Mouse (Mus musculus) heart, embryonic 12.5 days (tissue): Measurements from ENCODE around the gene Commd1. TPM values are rescaled to one million over a fixed set of nuclear protein-coding genes. Genes with fewer than 3 reads are reported as not detected.

ENCODE experiments used
- ATAC-seq: fragments of 200-750 bp; cut with Nextera tagmentation; 2 replicates; pipeline ENCODE4 v1.8.0; 2017; ENCODE audit warnings: moderate TSS enrichment, moderate library complexity; ENCODE audit not compliant: insufficient number of reproducible peaks, low FRiP score
- H3K27ac ChIP-seq: fragments of 300-500 bp; sonication (generic); 2 replicates; pipeline ENCODE4 v1.5.1; 2016; ENCODE audit warnings: mild to moderate bottlenecking, moderate library complexity; ENCODE audit not compliant: poor library complexity, severe bottlenecking
- H3K27me3 ChIP-seq: fragments of 300-500 bp; sonication (generic); replicated peaks from 2 replicates; pipeline ENCODE4 v1.6.1; 2016; ENCODE audit warnings: mild to moderate bottlenecking, moderate library complexity
- H3K36me3 ChIP-seq: fragments of 300-500 bp; sonication (generic); 2 replicates; pipeline ENCODE4 v1.6.1; 2016; ENCODE audit warnings: mild to moderate bottlenecking, moderate library complexity
- H3K4me1 ChIP-seq: fragments of 300-500 bp; sonication (generic); replicated peaks from 2 replicates; pipeline ENCODE4 v1.6.1; 2016; ENCODE audit warnings: mild to moderate bottlenecking
- H3K4me2 ChIP-seq: fragments of 300-500 bp; sonication (generic); 2 replicates; pipeline ENCODE4 v1.6.1; 2016; ENCODE audit warnings: mild to moderate bottlenecking, moderate library complexity
- H3K4me3 ChIP-seq: fragments of 300-500 bp; sonication (generic); 2 replicates; pipeline ENCODE4 v1.5.1; 2016; ENCODE audit warnings: mild to moderate bottlenecking
- H3K9ac ChIP-seq: fragments of 300-500 bp; sonication (generic); 2 replicates; pipeline ENCODE4 v1.6.1; 2016; ENCODE audit warnings: mild to moderate bottlenecking, moderate library complexity
- H3K9me3 ChIP-seq: fragments of 300-500 bp; sonication (generic); replicated peaks from 2 replicates; pipeline ENCODE4 v1.6.1; 2016; ENCODE audit warnings: mild to moderate bottlenecking, moderate library complexity
- WGBS: fragments of 180-500 bp; shearing (Covaris S2); methylation state at CpG from one replicate; pipeline ENCODE4 v1.1.7; 2016; 5-methylcytosine and 5-hydroxymethylcytosine counted together
- polyA plus RNA-seq: library from polyadenylated mRNA; unstranded; fragments of >200 nt; fragmentation: Nextera tagmentation; extraction: Ambion mirVana; gene quantifications from 2 replicates; pipeline ENCODE4 v1.2.1, GENCODE M21; 2016

Gene Commd1
- polyA plus RNA-seq, 1 experiment from 2014 or later, result 295 TPM

DNA sequence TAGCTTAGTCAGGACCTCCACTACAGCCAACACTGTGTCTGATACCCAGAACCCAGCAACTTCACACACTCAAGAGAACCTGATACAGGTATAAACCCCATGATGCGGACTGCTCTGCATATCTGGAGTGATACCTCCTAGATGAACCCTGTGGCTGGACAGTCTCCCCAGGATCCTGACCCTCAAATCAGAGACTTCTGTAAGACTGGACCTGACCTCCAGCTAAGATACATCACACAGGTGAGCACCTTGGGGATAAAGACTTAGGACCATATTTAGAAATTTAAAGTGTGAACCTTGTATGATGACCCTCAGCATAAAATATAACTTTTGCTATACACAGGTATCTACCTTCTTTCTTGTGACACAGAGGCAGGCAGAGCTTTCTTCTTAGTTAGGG is 11.6 kb downstream of the Commd1 start:
- ATAC-seq, result no peak
- H3K36me3 ChIP-seq, result peaks cover 57% of the 10 kb centered on the region
- H3K4me2 ChIP-seq, result no peak overlapping the region
- H3K4me3 ChIP-seq, result no peak overlapping the region
- peaks cover 3% of the 10 kb centered on the region for H3K4me1 ChIP-seq
- WGBS, result 97% methylated on average over 1 of the region's 1 CpGs
- H3K27me3 ChIP-seq, result no peaks in the 10 kb centered on the region
- H3K27ac ChIP-seq, result no peak overlapping the region
- H3K9me3 ChIP-seq, result peaks cover 52% of the 10 kb centered on the region
- no peak overlapping the region for H3K9ac ChIP-seq

DNA sequence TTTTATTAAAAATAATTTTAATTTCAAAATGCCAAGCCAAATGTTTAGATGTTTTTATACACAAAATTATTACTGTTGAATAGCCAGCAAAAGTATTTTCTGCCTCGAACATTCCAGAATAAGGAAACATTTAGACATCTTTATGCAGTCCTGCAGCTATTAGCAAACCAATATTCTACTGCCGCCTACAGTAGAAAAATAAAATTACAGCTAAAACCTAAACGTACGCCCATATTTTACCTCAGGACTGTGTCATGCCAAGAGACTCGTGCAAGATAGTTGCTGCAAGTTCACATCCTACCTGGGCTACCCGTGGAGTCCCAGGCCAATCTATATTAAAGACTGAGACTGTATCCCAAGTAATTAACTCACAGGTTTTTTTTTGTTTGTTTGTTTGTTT is 12.7 kb downstream of the Commd1 start:
- WGBS, result 55% methylated on average over 6 of the region's 6 CpGs
- Histone ChIP-seq H3K27ac (no peak overlapping the region), H3K9ac (no peak overlapping the region), H3K36me3 (peaks cover 55% of the 10 kb centered on the region), H3K4me3 (no peak overlapping the region), H3K27me3 (no peaks in the 10 kb centered on the region), H3K4me1 (peaks cover 1% of the 10 kb centered on the region; the same call in 1 of the 2 replicates), H3K4me2 (no peak overlapping the region), H3K9me3 (peaks cover 52% of the 10 kb centered on the region)
- ATAC-seq, result no peak

GRCm38 (mm10) chr11:22965503-22965902 is 16.7 kb downstream of the Commd1 start:
- Histone ChIP-seq H3K9ac (no peak overlapping the region), H3K9me3 (peaks cover 26% of the 10 kb centered on the region), H3K4me2 (no peak overlapping the region), H3K27me3 (no peaks in the 10 kb centered on the region), H3K4me3 (no peak overlapping the region), H3K36me3 (peaks cover 23% of the 10 kb centered on the region), H3K4me1 (0 out of 2 replicates have a peak, but pooled peaks cover 2% of the 10 kb centered on the region), H3K27ac (no peak overlapping the region)
- ATAC-seq, result no peak
- 72% methylated on average over 4 of the region's 4 CpGs for WGBS

DNA sequence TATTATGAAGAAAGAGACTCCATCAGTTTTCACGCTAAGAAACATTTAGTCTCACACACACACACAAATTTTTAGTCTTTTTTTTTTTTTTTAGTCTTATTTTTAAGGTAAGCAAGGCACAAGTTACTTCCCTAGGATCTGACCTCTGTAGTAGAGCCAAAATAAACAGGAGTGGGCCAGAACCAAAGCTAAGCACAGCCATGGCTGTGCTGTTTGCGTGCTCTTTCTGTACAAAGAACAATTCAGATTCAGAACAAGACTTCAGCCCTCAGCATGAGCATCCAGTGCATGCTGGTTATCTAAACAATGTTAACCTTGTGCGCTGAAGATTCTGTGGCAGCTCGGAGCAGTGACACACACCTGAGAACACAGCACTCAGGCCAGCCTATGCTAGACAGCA is 17.8 kb downstream of the Commd1 start:
- Histone ChIP-seq H3K27ac (no peak overlapping the region), H3K9ac (no peak overlapping the region), H3K27me3 (no peaks in the 10 kb centered on the region), H3K4me2 (no peak overlapping the region), H3K4me1 (0 out of 2 replicates have a peak, but pooled peaks cover 2% of the 10 kb centered on the region), H3K36me3 (peaks cover 22% of the 10 kb centered on the region), H3K4me3 (no peak overlapping the region), H3K9me3 (peaks cover 22% of the 10 kb centered on the region)
- ATAC-seq, result no peak
- 66% methylated on average over 4 of the region's 4 CpGs for WGBS

DNA sequence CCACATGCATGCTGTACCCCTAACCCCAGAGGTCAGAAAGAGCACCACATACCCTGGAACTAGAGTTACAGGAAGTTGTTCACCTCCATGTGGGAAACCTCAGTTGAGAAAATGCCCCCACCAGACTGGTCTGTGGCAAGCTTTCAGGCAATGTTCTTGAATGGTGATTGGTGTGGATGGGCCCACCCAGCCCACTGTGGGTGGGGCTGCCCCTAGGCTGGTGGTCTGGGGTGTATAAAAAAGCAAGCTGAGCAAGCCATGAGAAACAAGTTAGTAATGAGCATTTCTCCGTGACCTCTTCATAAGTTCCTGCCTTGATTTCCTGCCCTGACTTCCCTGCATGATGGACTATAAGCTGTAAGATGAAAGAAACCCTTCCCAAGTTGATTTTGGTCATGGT is 20.1 kb downstream of the Commd1 start:
- 91% methylated on average over 1 of the region's 1 CpGs for WGBS
- Histone ChIP-seq H3K27me3 (no peaks in the 10 kb centered on the region), H3K4me1 (0 out of 2 replicates have a peak, but pooled peaks cover 2% of the 10 kb centered on the region), H3K27ac (no peak overlapping the region), H3K9me3 (peaks cover 10% of the 10 kb centered on the region), H3K4me2 (no peak overlapping the region), H3K4me3 (no peak overlapping the region), H3K36me3 (peaks cover 10% of the 10 kb centered on the region), H3K9ac (no peak overlapping the region)
- ATAC-seq, result no peak

GRCm38 (mm10) chr11:22957791-22958374 is 24.3 kb downstream of the Commd1 start:
- 87% methylated on average over 4 of the region's 4 CpGs for WGBS
- H3K9ac ChIP-seq, result no peak overlapping the region
- H3K4me3 ChIP-seq, result no peak overlapping the region

GRCm38 (mm10) chr11:22956830-22957229 is 25.4 kb downstream of the Commd1 start:
- peaks cover 15% of the 10 kb centered on the region; the same call in 1 of the 2 replicates for H3K36me3 ChIP-seq
- ATAC-seq, result no peak
- 74% methylated on average over 4 of the region's 4 CpGs for WGBS
- H3K4me3 ChIP-seq, result no peak overlapping the region
- no peak overlapping the region for H3K9ac ChIP-seq
- H3K4me2 ChIP-seq, result no peak overlapping the region
- H3K4me1 ChIP-seq, result no peaks in the 10 kb centered on the region
- H3K9me3 ChIP-seq, result no peaks in the 10 kb centered on the region
- no peak overlapping the region for H3K27ac ChIP-seq
- H3K27me3 ChIP-seq, result no peaks in the 10 kb centered on the region

More at GRCm38 (mm10) chr11:22957791-22958374, 24.3 kb downstream of the Commd1 start:
- Histone ChIP-seq H3K27ac (no peak overlapping the region), H3K27me3 (no peaks in the 10 kb centered on the region), H3K4me2 (no peak overlapping the region), H3K9me3 (no peaks in the 10 kb centered on the region), H3K4me1 (no peaks in the 10 kb centered on the region), H3K36me3 (peaks cover 12% of the 10 kb centered on the region; the same call in 1 of the 2 replicates)
- ATAC-seq, result no peak

DNA sequence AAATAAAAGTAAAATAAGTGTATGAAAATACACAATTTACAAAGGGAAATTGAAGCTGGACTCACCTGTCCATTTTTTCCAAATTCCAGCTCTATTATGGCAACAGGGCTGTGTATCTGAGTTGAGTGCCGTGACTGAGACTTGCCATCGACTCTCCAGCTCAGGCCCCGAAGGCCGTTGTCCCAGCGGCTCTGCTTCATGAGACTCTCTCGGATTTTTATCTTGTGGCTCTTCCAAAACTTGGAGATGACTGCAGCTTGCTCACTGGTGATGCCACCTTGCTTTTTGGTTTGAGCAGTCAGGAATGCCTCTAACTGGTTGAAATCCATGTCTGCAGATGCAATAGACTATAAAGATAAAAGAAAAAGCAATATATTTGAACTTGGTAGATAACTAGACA is 25.8 kb downstream of the Commd1 start:
- H3K27ac ChIP-seq, result no peak overlapping the region
- no peak overlapping the region for H3K9ac ChIP-seq
- peaks cover 15% of the 10 kb centered on the region; the same call in 1 of the 2 replicates for H3K36me3 ChIP-seq
- no peak overlapping the region for H3K4me2 ChIP-seq
- no peaks in the 10 kb centered on the region for H3K4me1 ChIP-seq
- no peaks in the 10 kb centered on the region for H3K9me3 ChIP-seq
- 89% methylated on average over 6 of the region's 6 CpGs for WGBS
- ATAC-seq, result no peak
- no peak overlapping the region for H3K4me3 ChIP-seq
- H3K27me3 ChIP-seq, result no peaks in the 10 kb centered on the region

GRCm38 (mm10) chr11:22952668-22953067 is 29.5 kb downstream of the Commd1 start:
- H3K9ac ChIP-seq, result no peak overlapping the region
- no peaks in the 10 kb centered on the region for H3K9me3 ChIP-seq
- no peaks in the 10 kb centered on the region for H3K27me3 ChIP-seq
- H3K27ac ChIP-seq, result no peak overlapping the region
- no peaks in the 10 kb centered on the region for H3K4me1 ChIP-seq
- H3K36me3 ChIP-seq, result peaks cover 19% of the 10 kb centered on the region
- no peak overlapping the region for H3K4me3 ChIP-seq
- no peak for ATAC-seq
- no peak overlapping the region for H3K4me2 ChIP-seq
- 84% methylated on average over 7 of the region's 7 CpGs for WGBS

DNA sequence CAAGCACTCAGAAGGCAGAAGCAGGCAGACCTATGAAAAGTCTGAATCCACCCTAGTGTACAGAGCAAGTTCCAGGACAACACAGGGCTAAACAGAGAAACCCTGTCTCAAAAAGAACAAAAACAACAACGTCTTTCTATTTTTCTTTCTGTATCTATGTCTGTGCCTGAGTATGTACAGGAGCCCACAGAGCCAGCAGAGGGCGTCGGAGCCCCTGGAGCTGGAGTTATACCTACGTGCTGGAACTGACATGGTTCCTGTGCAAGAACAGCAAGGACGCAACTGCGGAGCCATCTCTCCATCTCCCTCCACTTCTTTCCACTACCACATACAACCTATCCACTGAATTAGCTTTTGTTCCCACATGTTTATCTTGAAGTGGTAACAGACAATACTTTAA is 32.1 kb downstream of the Commd1 start:
- peaks cover 13% of the 10 kb centered on the region for H3K36me3 ChIP-seq
- no peak overlapping the region for H3K9ac ChIP-seq
- no peak overlapping the region for H3K4me3 ChIP-seq
- H3K9me3 ChIP-seq, result no peaks in the 10 kb centered on the region
- H3K4me2 ChIP-seq, result no peak overlapping the region
- 87% methylated on average over 6 of the region's 6 CpGs for WGBS
- H3K27me3 ChIP-seq, result no peaks in the 10 kb centered on the region
- H3K27ac ChIP-seq, result no peak overlapping the region
- no peaks in the 10 kb centered on the region for H3K4me1 ChIP-seq
- no peak for ATAC-seq

GRCm38 (mm10) chr11:22949101-22949500 is 33.1 kb downstream of the Commd1 start:
- no peak overlapping the region for H3K27ac ChIP-seq
- ATAC-seq, result no peak
- H3K4me2 ChIP-seq, result no peak overlapping the region
- H3K9me3 ChIP-seq, result no peaks in the 10 kb centered on the region
- H3K27me3 ChIP-seq, result no peaks in the 10 kb centered on the region
- WGBS, result 95% methylated on average over 1 of the region's 1 CpGs
- no peak overlapping the region for H3K9ac ChIP-seq
- H3K4me1 ChIP-seq, result no peaks in the 10 kb centered on the region
- peaks cover 8% of the 10 kb centered on the region for H3K36me3 ChIP-seq
- no peak overlapping the region for H3K4me3 ChIP-seq

GRCm38 (mm10) chr11:22938983-22939382 is 43.2 kb downstream of the Commd1 start:
- no peaks in the 10 kb centered on the region for H3K36me3 ChIP-seq
- H3K4me3 ChIP-seq, result no peak overlapping the region
- no peak for ATAC-seq
- WGBS, result 65% methylated on average over 2 of the region's 2 CpGs
- no peaks in the 10 kb centered on the region for H3K27me3 ChIP-seq
- no peak overlapping the region for H3K4me2 ChIP-seq
- no peaks in the 10 kb centered on the region for H3K9me3 ChIP-seq
- H3K4me1 ChIP-seq, result peaks cover 8% of the 10 kb centered on the region
- H3K9ac ChIP-seq, result no peak overlapping the region
- H3K27ac ChIP-seq, result no peak overlapping the region
